In the genomic region with DNA sequence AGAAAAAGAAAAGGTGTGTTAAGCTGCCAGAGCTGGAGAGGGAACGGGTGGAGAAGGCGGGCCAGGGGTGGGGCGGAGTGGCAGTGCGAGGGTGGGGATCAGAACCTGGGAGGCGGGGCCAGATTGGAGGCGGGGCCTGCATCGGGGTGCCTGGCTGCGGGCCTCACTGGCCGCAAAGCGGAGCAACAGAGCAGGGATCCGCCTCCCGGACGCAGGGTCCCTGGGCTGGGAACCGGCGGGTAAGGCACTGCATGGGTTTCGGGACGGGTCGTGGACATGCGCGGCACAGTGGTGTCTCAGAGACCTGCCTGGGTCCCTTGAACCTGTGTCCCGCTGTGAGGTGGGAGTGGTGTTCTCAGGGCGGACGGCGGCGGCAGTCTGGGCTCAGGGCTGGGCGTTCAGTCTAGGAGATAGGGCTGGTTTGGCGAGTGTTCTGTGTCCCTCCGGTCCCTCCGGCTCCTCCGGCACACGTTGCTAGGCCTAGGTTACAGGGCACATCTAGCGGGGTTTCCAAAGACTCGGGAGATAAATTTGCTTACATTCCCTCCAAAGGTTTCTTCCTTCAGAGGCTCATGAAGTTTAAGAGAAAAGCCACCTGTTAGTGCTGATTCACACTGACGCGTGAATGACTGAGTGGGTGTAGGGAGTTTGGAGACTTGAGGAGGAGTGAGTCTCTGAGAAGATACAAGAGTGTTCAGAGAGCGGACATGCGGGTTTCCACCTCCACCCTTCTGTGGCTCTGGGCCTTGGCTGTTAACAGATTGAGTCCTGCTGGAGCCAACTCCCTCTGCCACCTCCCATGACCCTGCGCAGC, we compare ENCODE assay signal across 8 mouse cellular contexts. TPM values are rescaled to one million over a fixed set of nuclear protein-coding genes. Genes with fewer than 3 reads are reported as not detected.
DNase-seq lines count a peak whose midpoint lies in the region; ATAC-seq and TF ChIP-seq lines count a peak whose summit lies in the region.

Sh3bp2 (plus strand) TSS at position 176 of the 814 bp plus-strand sequence.

- H3K36me3 ChIP-seq in G1E (replicated peaks) = no peaks in the 10 kb centered on the region
- H3K36me3 ChIP-seq in forebrain, embryonic 16.5 days (ENCODE audit: control insufficient read depth, insufficient read depth) = no peaks in the 10 kb centered on the region
- no peaks in the 10 kb centered on the region for H3K36me3 ChIP-seq in lung, embryonic 14.5 days (ENCODE audit: insufficient read depth)

- peaks cover 45% of the 10 kb centered on the region for H3K4me1 ChIP-seq in G1E (ENCODE audit: insufficient read depth, low read depth, low read length)
- H3K4me1 ChIP-seq in forebrain, embryonic 16.5 days (replicated peaks; ENCODE audit: control insufficient read depth, insufficient read depth, low read length) = no peaks in the 10 kb centered on the region
- no peaks in the 10 kb centered on the region for H3K4me1 ChIP-seq in lung, embryonic 14.5 days (ENCODE audit: insufficient read depth)

- no peak for TF ChIP-seq CTCF in G1E (IDR thresholded peaks at IDR 0.05; ENCODE audit: low read depth, low read length)
- peak; percentile 43 for TF ChIP-seq CTCF in layer of hippocampus, adult 2 months (conservative IDR thresholded peaks at IDR 0.05)
- TF ChIP-seq CTCF in lung, embryonic 14.5 days (IDR thresholded peaks at IDR 0.05; ENCODE audit: low read depth) = peak; percentile 20; the same call in 1 of the 2 replicates

- peak within 1 kb of the TSS; percentile 79 for H3K4me3 ChIP-seq in G1E (ENCODE audit: low read depth, low read length)
- H3K4me3 ChIP-seq in forebrain, embryonic 16.5 days (replicated peaks; ENCODE audit: low read length) = peak within 1 kb of the TSS; percentile 46
- peak within 1 kb of the TSS; percentile 63 for H3K4me3 ChIP-seq in layer of hippocampus, adult 2 months
- peak within 1 kb of the TSS; percentile 52 for H3K4me3 ChIP-seq in lung, embryonic 14.5 days (ENCODE audit: low read depth, low read length)

- peak within 1 kb of the TSS; percentile 64 for H3K4me2 ChIP-seq in forebrain, embryonic 16.5 days (ENCODE audit: low read length)
- peak within 1 kb of the TSS; percentile 77 for H3K4me2 ChIP-seq in lung, embryonic 14.5 days

- H3K27ac ChIP-seq in forebrain, embryonic 16.5 days (ENCODE audit: low read length) = no peak within 1 kb of the TSS
- peak within 1 kb of the TSS; percentile 60 for H3K27ac ChIP-seq in layer of hippocampus, adult 2 months
- H3K27ac ChIP-seq in lung, embryonic 14.5 days (ENCODE audit: low read depth) = no peak within 1 kb of the TSS

- no peaks in the 10 kb centered on the region for H3K9me3 ChIP-seq in G1E (replicated peaks)
- no peaks in the 10 kb centered on the region for H3K9me3 ChIP-seq in forebrain, embryonic 16.5 days (ENCODE audit: control insufficient read depth, low read length)
- no peaks in the 10 kb centered on the region for H3K9me3 ChIP-seq in lung, embryonic 14.5 days (ENCODE audit: low read depth, low read length)

- 3% methylated on average over 38 of the region's 38 CpGs for WGBS in forebrain, embryonic 16.5 days
- WGBS in lung, embryonic 14.5 days = 2% methylated on average over 38 of the region's 38 CpGs

- peak within 1 kb of the TSS; percentile 57 for H3K9ac ChIP-seq in forebrain, embryonic 16.5 days (replicated peaks; ENCODE audit: low read depth, low read length)
- peak within 1 kb of the TSS; percentile 46 for H3K9ac ChIP-seq in lung, embryonic 14.5 days

- DNase-seq in G1E (ENCODE audit: low spot score) = peak; percentile 91
- peak; percentile 88 to 94 for DNase-seq in cerebellum, adult 18-20 months
- DNase-seq in heart, postnatal 36 days = peak; percentile 96 to 98
- peak; percentile 85 to 87 for DNase-seq in layer of hippocampus, adult 2 months (ENCODE audit: low spot score in 2 of 2)
- DNase-seq in lung, embryonic 14.5 days = peak; percentile 96
- DNase-seq in testis, postnatal 14 days (ENCODE audit: low spot score) = peak; percentile 92

- intact Hi-C loops in heart, postnatal 36 days (cut with DNase I) = loop anchor here (2.0 to 10.0 kb wide), 2 partner anchors 111 to 579 kb away; partner anchors contain the start of genes Lrpap1 and Mfsd10

- ATAC-seq in G1E (ENCODE audit: extremely low read depth, insufficient number of reproducible peaks, low FRiP score, poor library complexity, severe bottlenecking) = peak; percentile 79
- ATAC-seq in forebrain, embryonic 16.5 days = peak; percentile 91
- peak; percentile 95 for ATAC-seq in lung, embryonic 14.5 days (ENCODE audit: insufficient read depth)
- ATAC-seq in neutrophil, adult 5-6 weeks (ENCODE audit: extremely low read depth, insufficient number of reproducible peaks, low FRiP score, poor library complexity, severe bottlenecking) = peak; percentile 87

- peaks cover 22% of the 10 kb centered on the region for H3K27me3 ChIP-seq in G1E (ENCODE audit: insufficient read depth, low read length)
- no peaks in the 10 kb centered on the region for H3K27me3 ChIP-seq in forebrain, embryonic 16.5 days (replicated peaks; ENCODE audit: control insufficient read depth, insufficient read depth, low read length)
- no peaks in the 10 kb centered on the region for H3K27me3 ChIP-seq in lung, embryonic 14.5 days (ENCODE audit: insufficient read depth, low read length)

RNA-seq across cellular contexts. Expression of gene Sh3bp2, which starts in this region (rescaled TPM):
- 2.2 and 3.1 TPM in 2 replicates for total RNA-seq in G1E (2014; fragmentation: Nextera tagmentation)
- total RNA-seq in G1E (2017) = 3.5 and 5.6 TPM in 2 replicates
- polyA plus RNA-seq in G1E (2012) = 5.7 and 6.7 TPM in 2 replicates
- 29.1 and 31.2 TPM in 2 replicates for polyA plus RNA-seq in forebrain, embryonic 16.5 days (2015; fragmentation: Nextera tagmentation; extraction: Ambion mirVana)
- 1 to 10 TPM; 3.8 to 5.5 TPM for total RNA-seq in heart, postnatal 36 days (2021)
- 1 to 10 TPM; 3.3 to 6.6 TPM for total RNA-seq in layer of hippocampus, adult 2 months (2021)
- 7.6 and 15.0 TPM in 2 replicates for polyA plus RNA-seq in lung, embryonic 14.5 days (2014; fragmentation: Nextera tagmentation; extraction: Ambion mirVana)
- total RNA-seq in neutrophil, adult 5-6 weeks (2017) = 105 and 107 TPM in 2 replicates

Comparison
In these comparisons a context has a peak if more than half of its experiments do, and no peak if none do; other contexts are left out.
1. RNA of gene Sh3bp2 (total RNA-seq): 105 to 107 TPM in neutrophil, adult 5-6 weeks; 3.3 to 6.6 TPM in layer of hippocampus, adult 2 months, 3.8 to 5.5 TPM in heart, postnatal 36 days and 2.2 to 5.6 TPM in G1E; every median in the first group is over 10 times any median in the second.
2. Peak in every context shown above with its lines, with median percentiles within 50 percentile points of each other: ATAC-seq, DNase-seq and H3K4me3 ChIP-seq.